Mouse (Mus musculus): ENCODE results near the gene 4921517D22Rik. TPM values are rescaled to one million over a fixed set of nuclear protein-coding genes. Genes with fewer than 3 reads are reported as not detected.
"Not testable (repeated sequence)": the region's sequence is repeated elsewhere in the genome, so short reads cannot be mapped to it uniquely, and the experiment has no call there.

The 4921517D22Rik gene
- polyA plus RNA-seq, 1 experiment, result not detected

DNA sequence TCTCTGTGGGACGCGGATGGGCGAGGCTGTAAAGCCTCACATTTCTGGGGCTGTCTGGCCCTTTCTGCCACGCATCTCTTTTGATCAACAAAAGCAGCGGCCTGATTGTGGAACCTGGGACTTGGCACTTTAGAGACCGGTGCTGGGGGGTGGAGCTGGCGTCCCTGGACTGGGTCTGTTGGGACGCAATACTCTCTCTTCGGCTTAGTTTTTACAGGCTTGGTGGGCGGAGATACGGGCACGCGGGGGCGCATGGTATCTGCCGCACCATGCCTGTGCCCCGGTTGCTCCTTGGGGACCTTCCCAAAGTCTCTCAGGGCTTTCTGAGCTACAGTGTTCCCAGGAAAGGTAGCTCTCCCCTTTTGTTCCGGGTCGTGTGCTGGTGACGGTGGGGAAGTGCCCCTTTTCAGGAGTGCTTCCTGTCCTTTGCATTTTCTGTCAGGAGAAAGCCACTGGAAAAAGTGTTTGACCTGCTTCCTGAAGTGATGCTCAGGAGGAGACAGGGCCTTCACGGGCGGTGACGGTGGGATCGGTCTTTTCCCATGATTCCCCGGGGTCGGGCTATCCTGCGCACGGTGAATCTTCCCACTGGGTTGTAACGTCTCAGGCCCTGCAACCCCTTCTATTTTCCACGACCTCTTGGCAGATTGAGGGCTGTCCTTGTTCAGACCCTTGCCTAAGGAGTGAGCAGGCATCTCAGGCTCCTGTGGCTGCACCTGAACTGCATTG lies 32.4 kb upstream of the 4921517D22Rik start:
- no peaks in the 10 kb centered on the region for H3K36me3 ChIP-seq (ENCODE audit: control insufficient read depth, insufficient read depth)
- no peak overlapping the region for H3K4me2 ChIP-seq (ENCODE audit: low read depth)
- no peak overlapping the region for H3K4me3 ChIP-seq
- no peaks in the 10 kb centered on the region for H3K79me2 ChIP-seq (ENCODE audit: control insufficient read depth, insufficient read depth)
- H3K27me3 ChIP-seq (ENCODE audit: control insufficient read depth, insufficient read depth, insufficient read length), result peaks cover 46% of the 10 kb centered on the region
- no peak overlapping the region for H3ac ChIP-seq (ENCODE audit: control insufficient read depth, insufficient read length)
- TF ChIP-seq CEBPB (IDR thresholded peaks at IDR 0.05; ENCODE audit: insufficient read depth, poor library complexity, severe bottlenecking) (no peak), POLR2A (IDR thresholded peaks at IDR 0.05; ENCODE audit: insufficient read length, low read depth) (no peak), POLR2AphosphoS2 (IDR thresholded peaks at IDR 0.05; ENCODE audit: insufficient read length, low read depth) (no peak)

DNA sequence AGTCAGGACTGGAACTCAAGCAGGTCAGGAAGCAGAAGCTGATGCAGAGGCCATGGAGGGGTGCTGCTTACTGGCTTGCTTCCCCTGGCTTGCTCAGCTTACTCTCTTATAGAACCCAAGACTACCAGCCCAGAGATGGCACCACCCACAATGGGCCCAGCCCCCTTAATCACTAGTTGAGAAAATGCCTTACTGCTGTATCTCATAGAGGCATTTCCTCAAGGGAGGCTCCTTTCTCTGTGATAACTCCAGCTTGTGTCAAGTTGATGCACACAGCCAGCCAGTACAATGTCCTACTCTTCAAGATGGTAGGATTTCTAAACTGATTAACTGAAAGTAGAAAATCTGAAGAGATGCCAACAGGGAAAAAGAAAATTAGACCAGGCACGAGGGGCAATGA lies 28.2 kb upstream of the 4921517D22Rik start:
- not testable (repeated sequence) for H3ac ChIP-seq (ENCODE audit: control insufficient read depth, insufficient read length); H3K4me2 ChIP-seq (ENCODE audit: low read depth); H3K36me3 ChIP-seq (ENCODE audit: control insufficient read depth, insufficient read depth); H3K79me2 ChIP-seq (ENCODE audit: control insufficient read depth, insufficient read depth); H3K4me3 ChIP-seq
- peaks cover 44% of the 10 kb centered on the region for H3K27me3 ChIP-seq (ENCODE audit: control insufficient read depth, insufficient read depth, insufficient read length)

GRCm38 (mm10) chr13:59719475-59719874 lies 25.6 kb upstream of the 4921517D22Rik start:
- TF ChIP-seq TCF3 (IDR thresholded peaks at IDR 0.05; ENCODE audit: insufficient read length, low read depth) (no peak), CEBPB (IDR thresholded peaks at IDR 0.05; ENCODE audit: insufficient read depth, poor library complexity, severe bottlenecking) (no peak), TCF12 (IDR thresholded peaks at IDR 0.05; ENCODE audit: insufficient read depth, poor library complexity, severe bottlenecking) (no peak)
- H3K4me2 ChIP-seq (ENCODE audit: low read depth), result no peak overlapping the region

GRCm38 (mm10) chr13:59718857-59719440 lies 25.0 kb upstream of the 4921517D22Rik start:
- not testable (repeated sequence) for H3K4me3 ChIP-seq; H3K36me3 ChIP-seq (ENCODE audit: control insufficient read depth, insufficient read depth); H3K79me2 ChIP-seq (ENCODE audit: control insufficient read depth, insufficient read depth); H3ac ChIP-seq (ENCODE audit: control insufficient read depth, insufficient read length); H3K4me2 ChIP-seq (ENCODE audit: low read depth)
- H3K27me3 ChIP-seq (ENCODE audit: control insufficient read depth, insufficient read depth, insufficient read length), result peaks cover 51% of the 10 kb centered on the region

More at GRCm38 (mm10) chr13:59719475-59719874, 25.6 kb upstream of the 4921517D22Rik start:
- peaks cover 53% of the 10 kb centered on the region for H3K27me3 ChIP-seq (ENCODE audit: control insufficient read depth, insufficient read depth, insufficient read length)
- no peaks in the 10 kb centered on the region for H3K79me2 ChIP-seq (ENCODE audit: control insufficient read depth, insufficient read depth)
- no peak overlapping the region for H3ac ChIP-seq (ENCODE audit: control insufficient read depth, insufficient read length)
- H3K4me3 ChIP-seq, result no peak overlapping the region
- H3K36me3 ChIP-seq (ENCODE audit: control insufficient read depth, insufficient read depth), result no peaks in the 10 kb centered on the region

- Histone ChIP-seq H3K27me3 (ENCODE audit: control insufficient read depth, insufficient read depth, insufficient read length) (peaks cover 44% of the 10 kb centered on the region), H3K79me2 (ENCODE audit: control insufficient read depth, insufficient read depth) (no peaks in the 10 kb centered on the region), H3K36me3 (ENCODE audit: control insufficient read depth, insufficient read depth) (no peaks in the 10 kb centered on the region), H3K4me3 (no peak overlapping the region), H3K4me2 (ENCODE audit: low read depth) (no peak overlapping the region), H3ac (ENCODE audit: control insufficient read depth, insufficient read length) (no peak overlapping the region)
- TF ChIP-seq MYOD1 (IDR thresholded peaks at IDR 0.05; ENCODE audit: control insufficient read depth in 1 of 3, insufficient read length in 2 of 3, low read depth in 2 of 3) (no peak), MAX (IDR thresholded peaks at IDR 0.05; ENCODE audit: low read depth) (no peak), POLR2AphosphoS2 (IDR thresholded peaks at IDR 0.05; ENCODE audit: insufficient read length, low read depth) (no peak), TCF3 (IDR thresholded peaks at IDR 0.05; ENCODE audit: insufficient read length, low read depth) (no peak), SRF (IDR thresholded peaks at IDR 0.05; ENCODE audit: control insufficient read depth, insufficient read length, low read depth) (no peak), TCF12 (IDR thresholded peaks at IDR 0.05; ENCODE audit: insufficient read depth, poor library complexity, severe bottlenecking) (no peak), REST (IDR thresholded peaks at IDR 0.05; ENCODE audit: insufficient read depth, insufficient read length) (no peak), MYOG (IDR thresholded peaks at IDR 0.05; ENCODE audit: control insufficient read depth in 1 of 3, insufficient read depth in 1 of 3, insufficient read length in 2 of 3, low read depth in 2 of 3) (no peak), USF1 (IDR thresholded peaks at IDR 0.05; ENCODE audit: low read depth) (no peak), E2F4 (IDR thresholded peaks at IDR 0.05; ENCODE audit: insufficient read depth) (no peak), POLR2A (IDR thresholded peaks at IDR 0.05; ENCODE audit: insufficient read length, low read depth) (no peak)
These were observed 19.8 kb upstream of the 4921517D22Rik start for GRCm38 (mm10) chr13:59713710-59714109.

DNA sequence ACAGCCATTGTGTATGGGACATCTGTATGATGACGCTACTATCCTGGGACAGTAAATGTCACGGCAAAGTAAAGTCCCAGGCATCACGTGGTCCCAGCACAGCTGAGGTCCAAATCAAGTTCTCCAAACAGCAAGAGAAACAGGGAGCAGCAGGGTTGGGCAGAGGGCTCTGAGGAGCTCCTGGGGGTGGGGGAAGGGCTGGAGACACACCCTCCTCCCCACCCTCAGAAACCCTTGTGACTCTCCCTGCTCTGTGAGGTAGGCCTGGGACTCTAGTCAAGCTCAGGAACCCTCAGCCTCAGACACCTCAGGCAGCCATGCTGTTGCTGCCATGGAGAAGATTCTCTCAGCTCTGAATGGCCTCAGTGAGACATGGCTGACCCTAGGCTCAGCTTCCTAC lies 18.1 kb upstream of the 4921517D22Rik start, which contains the start of gene Spata31d1b:
TSS of gene Spata31d1b (plus strand) at position 301 of the 400 bp plus-strand sequence.
- H3K4me3 ChIP-seq; H3K36me3 ChIP-seq (ENCODE audit: control insufficient read depth, insufficient read depth): not testable (repeated sequence)
- peaks cover 40% of the 10 kb centered on the region for H3K27me3 ChIP-seq (ENCODE audit: control insufficient read depth, insufficient read depth, insufficient read length)

More for the DNA sequence above, 18.1 kb upstream of the 4921517D22Rik start, which contains the start of gene Spata31d1b:
- H3K4me2 ChIP-seq (ENCODE audit: low read depth); H3K79me2 ChIP-seq (ENCODE audit: control insufficient read depth, insufficient read depth); H3ac ChIP-seq (ENCODE audit: control insufficient read depth, insufficient read length): not testable (repeated sequence)

Measured in myocyte (in vitro differentiated cells).